Mouse (Mus musculus): ENCODE data around the gene Ramac.

DNA sequence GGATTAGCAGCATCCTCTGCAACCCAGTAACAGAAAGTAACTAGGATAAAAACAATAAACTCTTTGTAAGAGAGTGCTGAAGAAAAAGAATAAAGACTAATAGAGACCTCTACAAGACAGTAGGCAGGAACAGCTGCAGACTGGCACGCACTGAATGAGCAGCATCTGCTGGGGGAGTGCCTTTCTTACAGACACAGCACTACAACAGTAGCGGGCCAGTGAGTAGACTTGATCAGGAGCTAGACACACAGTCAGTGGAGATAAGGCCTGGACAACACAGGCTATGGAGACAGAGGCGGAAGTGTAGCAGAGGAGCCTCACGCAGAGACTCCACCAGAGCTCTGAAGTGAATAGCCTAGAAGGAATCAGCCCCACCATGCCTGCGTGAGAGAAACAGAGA lies 43.3 kb downstream of the Ramac start:
- no peak for TF ChIP-seq POLR2A (IDR thresholded peaks at IDR 0.05; ENCODE audit: borderline replicate concordance, low read depth, low read length)
- TF ChIP-seq CTCF (IDR thresholded peaks at IDR 0.05; ENCODE audit: low read depth, low read length), result no peak

Measured in bone marrow macrophage, adult 2 months (primary cell).